In the genomic region with DNA sequence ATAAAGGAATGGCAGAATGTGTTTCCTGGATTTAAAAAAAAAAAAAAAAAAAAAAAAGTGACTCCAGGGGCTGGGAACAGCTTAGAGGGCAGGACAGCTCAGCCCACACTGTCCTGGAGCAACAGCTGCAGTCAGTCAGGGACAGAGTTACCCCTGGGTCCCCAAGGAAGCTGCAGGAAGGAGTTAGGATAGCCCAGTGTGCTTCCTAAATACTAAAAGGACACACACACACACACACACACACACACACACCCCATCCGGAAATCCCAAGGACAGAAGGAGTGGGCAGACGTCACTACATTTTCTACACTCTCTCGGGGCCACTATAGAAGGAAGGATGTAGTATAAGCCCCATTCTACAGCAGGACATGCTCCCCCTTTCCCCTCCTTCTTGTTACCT, we compare ENCODE assay signal across 13 mouse cellular contexts. TPM values are rescaled to one million over a fixed set of nuclear protein-coding genes. Genes with fewer than 3 reads are reported as not detected.
DNase-seq lines count a peak whose midpoint lies in the region; ATAC-seq and TF ChIP-seq lines count a peak whose summit lies in the region.
"Had no signal": no experiment of that assay in that cellular context is flagged by ENCODE, and none has a peak within 500 bp of the region (broad histone marks: within the 10 kb centered on the region; RNA-seq: fewer than 3 reads in every experiment).

No protein-coding gene starts in this region.

- intact Hi-C loops in heart, postnatal 36 days (cut with DNase I): no loop called here
- intact Hi-C loops in left cerebral cortex, postnatal 25 days (cut with DNase I): no loop called here

- H3K9ac ChIP-seq in forebrain, embryonic 13.5 days: 0 out of 2 replicates have a peak overlapping the region, but pooled peaks have one; percentile 26
- H3K9ac ChIP-seq in forebrain, embryonic 11.5 days (ENCODE audit: low read length): no peak overlapping the region
- H3K9ac ChIP-seq in lung, embryonic 16.5 days (ENCODE audit: low read length): no peak overlapping the region

- no peak overlapping the region for H3K4me2 ChIP-seq in forebrain, embryonic 13.5 days
- no peak overlapping the region for H3K4me2 ChIP-seq in forebrain, embryonic 11.5 days (ENCODE audit: low read depth, low read length, severe bottlenecking)
- no peak overlapping the region for H3K4me2 ChIP-seq in lung, embryonic 16.5 days (ENCODE audit: low read depth, low read length)

- no peak overlapping the region for H3K4me3 ChIP-seq in forebrain, embryonic 13.5 days
- no peak overlapping the region for H3K4me3 ChIP-seq in forebrain, embryonic 11.5 days (ENCODE audit: low read depth, low read length)
- H3K4me3 ChIP-seq in lung, embryonic 16.5 days (ENCODE audit: low read length): no peak overlapping the region
- H3K4me3 ChIP-seq in lung, adult 2 months (replicated peaks; ENCODE audit: extremely low read depth, low read depth, low read length): no peak overlapping the region

- no peak overlapping the region for H3K27ac ChIP-seq in forebrain, embryonic 13.5 days
- no peak overlapping the region for H3K27ac ChIP-seq in forebrain, embryonic 11.5 days (ENCODE audit: low read depth, low read length)
- H3K27ac ChIP-seq in lung, embryonic 16.5 days (ENCODE audit: low read length): peak overlapping the region; percentile 64

- no peaks in the 10 kb centered on the region for H3K9me3 ChIP-seq in forebrain, embryonic 13.5 days (replicated peaks)
- no peaks in the 10 kb centered on the region for H3K9me3 ChIP-seq in forebrain, embryonic 11.5 days (ENCODE audit: control insufficient read depth, low read length)
- H3K9me3 ChIP-seq in lung, embryonic 16.5 days (ENCODE audit: control insufficient read depth, low read length): no peaks in the 10 kb centered on the region

- H3K27me3 ChIP-seq in forebrain, embryonic 13.5 days: peaks cover 4% of the 10 kb centered on the region; the same call in 1 of the 2 replicates
- H3K27me3 ChIP-seq in forebrain, embryonic 11.5 days (ENCODE audit: control insufficient read depth, insufficient read depth, low read length): no peaks in the 10 kb centered on the region
- no peaks in the 10 kb centered on the region for H3K27me3 ChIP-seq in lung, embryonic 16.5 days (ENCODE audit: control insufficient read depth, insufficient read depth, low read depth, low read length)

- no peak for TF ChIP-seq CTCF in lung, adult 2 months (IDR thresholded peaks at IDR 0.05; ENCODE audit: insufficient read depth, low read length)

- DNase-seq in forebrain, embryonic 11.5 days (ENCODE audit: low spot score): no peak
- no peak for DNase-seq in lung, adult 2 months
- peak; percentile 37 to 39 for DNase-seq in heart, postnatal 36 days
- DNase-seq in lung, postnatal 36 days: peak; percentile 66
- DNase-seq in frontal cortex, postnatal 25 days (ENCODE audit: low spot score in 2 of 2): no peak
- DNase-seq in left cerebral cortex, postnatal 25 days (ENCODE audit: low spot score in 2 of 2): no peak
- DNase-seq: spleen, adult 18-20 months; thymus, postnatal 25 days had no signal

- ATAC-seq in forebrain, embryonic 13.5 days: no peak
- no peak for ATAC-seq in forebrain, embryonic 11.5 days (replicated peaks; ENCODE audit: low FRiP score)
- ATAC-seq in lung, embryonic 16.5 days (ENCODE audit: low read depth): peak; percentile 82

- no peak for TF ChIP-seq POLR2A in lung, adult 2 months (IDR thresholded peaks at IDR 0.05; ENCODE audit: borderline replicate concordance, extremely low read depth, low read depth, low read length)

- H3K36me3 ChIP-seq in forebrain, embryonic 13.5 days (ENCODE audit: poor library complexity, severe bottlenecking): no peaks in the 10 kb centered on the region
- H3K36me3 ChIP-seq in forebrain, embryonic 11.5 days (ENCODE audit: control insufficient read depth, insufficient read depth, low read length): no peaks in the 10 kb centered on the region
- H3K36me3 ChIP-seq in lung, embryonic 16.5 days (ENCODE audit: control insufficient read depth, insufficient read depth, low read length): no peaks in the 10 kb centered on the region

- WGBS in forebrain, embryonic 13.5 days: 55% methylated on average over 3 of the region's 3 CpGs
- WGBS in forebrain, embryonic 11.5 days: 55% methylated on average over 3 of the region's 3 CpGs
- WGBS in lung, embryonic 16.5 days: 26% methylated on average over 3 of the region's 3 CpGs
- WGBS in lung, adult 2 months: 57% methylated on average over 3 of the region's 3 CpGs

- peaks cover 48% of the 10 kb centered on the region for H3K4me1 ChIP-seq in forebrain, embryonic 13.5 days
- peaks cover 46% of the 10 kb centered on the region for H3K4me1 ChIP-seq in forebrain, embryonic 11.5 days (replicated peaks; ENCODE audit: control insufficient read depth, insufficient read depth, low read length)
- peaks cover 73% of the 10 kb centered on the region for H3K4me1 ChIP-seq in lung, embryonic 16.5 days (replicated peaks; ENCODE audit: control insufficient read depth, insufficient read depth, low read length)
- peaks cover 16% of the 10 kb centered on the region for H3K4me1 ChIP-seq in lung, adult 2 months (ENCODE audit: control insufficient read depth, insufficient read depth, low read length)

RNA-seq across cellular contexts. Expression of a gene that starts 10.3 kb away (rescaled TPM):
- polyA plus RNA-seq in forebrain, embryonic 13.5 days (2015; fragmentation: Nextera tagmentation; extraction: Ambion mirVana): 0.20 TPM in 1 of 2 replicates, not detected in the other
- 0.52 and 0.76 TPM in 2 replicates for polyA plus RNA-seq in forebrain, embryonic 11.5 days (2014; fragmentation: Nextera tagmentation; extraction: Ambion mirVana)
- 0.20 TPM in 2 replicates for polyA plus RNA-seq in lung, embryonic 16.5 days (2015; fragmentation: Nextera tagmentation; extraction: Ambion mirVana)
- polyA plus RNA-seq in lung, adult 2 months (2012; rRNA removed): 9.3 and 10.6 TPM in 2 replicates
- total RNA-seq in heart, postnatal 36 days (2021): 1 to 10 TPM; 1.4 to 2.2 TPM
- 1 to 10 TPM; 1.5 to 1.8 TPM for total RNA-seq in left cerebral cortex, postnatal 25 days (2021)

RNA-seq across cellular contexts. Expression of a gene that starts 20.8 kb away (rescaled TPM):
- polyA plus RNA-seq in forebrain, embryonic 13.5 days (2015; fragmentation: Nextera tagmentation; extraction: Ambion mirVana): not detected in 2 replicates
- not detected in 2 replicates for polyA plus RNA-seq in forebrain, embryonic 11.5 days (2014; fragmentation: Nextera tagmentation; extraction: Ambion mirVana)
- not detected in 2 replicates for polyA plus RNA-seq in lung, embryonic 16.5 days (2015; fragmentation: Nextera tagmentation; extraction: Ambion mirVana)
- 0.15 and 0.22 TPM in 2 replicates for polyA plus RNA-seq in lung, adult 2 months (2012; rRNA removed)
- total RNA-seq in heart, postnatal 36 days (2021): not detected
- not detected for total RNA-seq in left cerebral cortex, postnatal 25 days (2021)
- total RNA-seq: monocyte, adult 5-6 weeks had no signal
- polyA plus RNA-seq: large intestine, adult 2 months had no signal

RNA-seq across cellular contexts. Expression of a gene that starts 47.5 kb away (rescaled TPM):
- polyA plus RNA-seq in forebrain, embryonic 13.5 days (2015; fragmentation: Nextera tagmentation; extraction: Ambion mirVana): not detected in 2 replicates
- polyA plus RNA-seq in forebrain, embryonic 11.5 days (2014; fragmentation: Nextera tagmentation; extraction: Ambion mirVana): not detected in 2 replicates
- polyA plus RNA-seq in lung, embryonic 16.5 days (2015; fragmentation: Nextera tagmentation; extraction: Ambion mirVana): not detected in 2 replicates
- 0.10 and 0.28 TPM in 2 replicates for polyA plus RNA-seq in lung, adult 2 months (2012; rRNA removed)
- total RNA-seq in heart, postnatal 36 days (2021): not detected
- not detected for total RNA-seq in left cerebral cortex, postnatal 25 days (2021)
- total RNA-seq: monocyte, adult 5-6 weeks had no signal
- polyA plus RNA-seq: large intestine, adult 2 months; limb, embryonic 14.5 days had no signal

Comparison
In these comparisons a context has a peak if more than half of its experiments do, and no peak if none do; other contexts are left out.
1. DNase-seq: peak in heart, postnatal 36 days (2 of 2) and lung, postnatal 36 days (single experiment); none in forebrain, embryonic 11.5 days (single experiment), lung, adult 2 months (single experiment), frontal cortex, postnatal 25 days (0 of 2) and left cerebral cortex, postnatal 25 days (0 of 2).